8 mouse cellular contexts compared by ENCODE assay signal in the genomic region with DNA sequence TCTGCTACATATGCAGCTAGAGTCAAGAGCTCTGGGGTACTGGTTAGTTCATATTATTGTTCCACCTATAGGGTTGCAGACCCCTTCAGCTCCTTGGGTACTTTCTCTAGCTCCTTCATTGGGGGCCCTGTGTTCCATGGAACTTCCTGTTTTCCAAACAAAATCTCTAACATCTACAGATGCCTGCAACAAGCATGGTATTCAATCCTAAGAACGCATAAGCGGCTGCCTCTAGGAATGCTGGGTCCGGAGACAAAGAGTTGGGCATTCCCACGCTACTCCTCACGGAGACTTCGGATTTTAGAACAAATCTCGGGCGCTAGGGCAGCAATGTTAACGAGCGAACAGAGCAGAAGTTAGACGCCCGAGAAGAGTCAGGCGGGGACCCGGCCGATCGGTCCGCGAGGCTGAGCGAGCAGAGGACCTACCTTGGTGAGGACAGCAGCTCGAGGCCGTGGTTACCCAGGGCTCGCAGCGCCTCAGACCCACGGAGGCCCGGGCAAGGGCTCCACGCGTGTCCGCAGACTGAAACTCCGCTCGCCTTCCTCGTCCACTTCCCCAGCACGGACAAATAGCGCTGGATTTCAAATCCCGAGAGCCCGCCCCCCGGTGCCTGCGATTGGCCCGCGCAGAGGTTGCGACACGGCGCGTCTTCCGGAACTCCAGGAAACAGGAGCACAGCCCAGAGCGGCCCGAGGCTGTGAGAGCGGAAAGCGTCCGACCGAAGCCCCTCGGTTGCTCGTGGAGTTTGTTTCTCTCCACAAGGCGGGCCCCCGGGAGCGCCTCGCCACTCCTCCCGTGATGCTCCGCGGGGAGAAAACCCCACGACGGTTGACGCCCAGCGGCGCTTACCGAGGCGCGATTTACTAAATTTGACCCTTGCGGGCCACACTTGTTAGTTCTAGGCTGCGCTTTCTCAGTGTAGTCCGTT. TPM values are rescaled to one million over a fixed set of nuclear protein-coding genes. Genes with fewer than 3 reads are reported as not detected.
A peak's percentile ranks its signal among the peaks of the same experiment; 100 is the strongest.
DNase-seq lines count a peak whose midpoint lies in the region; ATAC-seq and TF ChIP-seq lines count a peak whose summit lies in the region.

A gene (minus strand): TSS at position 584 of the 931 bp plus-strand sequence.

- H3K27me3 ChIP-seq in forebrain, embryonic 10.5 days (ENCODE audit: poor library complexity, severe bottlenecking) = no peaks in the 10 kb centered on the region
- no peaks in the 10 kb centered on the region for H3K27me3 ChIP-seq in heart, embryonic 15.5 days
- no peaks in the 10 kb centered on the region for H3K27me3 ChIP-seq in liver, embryonic 14.5 days (ENCODE audit: control insufficient read depth, insufficient read depth, low read length)
- no peaks in the 10 kb centered on the region for H3K27me3 ChIP-seq in neural tube, embryonic 11.5 days (ENCODE audit: control insufficient read depth, insufficient read depth, low read length)
- H3K27me3 ChIP-seq in stomach, postnatal 0 days (ENCODE audit: control insufficient read depth, insufficient read depth, low read length) = no peaks in the 10 kb centered on the region

- no peak for TF ChIP-seq CTCF in liver, embryonic 14.5 days (IDR thresholded peaks at IDR 0.05; ENCODE audit: low read depth)
- 0 out of 2 replicates have a peak, but pooled peaks have one; percentile 1 for TF ChIP-seq CTCF in stomach, postnatal 0 days (IDR thresholded peaks at IDR 0.05; ENCODE audit: low read depth)

- WGBS in forebrain, embryonic 10.5 days = under 1% methylated on average over 70 of the region's 70 CpGs
- WGBS in heart, embryonic 15.5 days = under 1% methylated on average over 70 of the region's 70 CpGs
- WGBS in liver, embryonic 14.5 days (ENCODE audit: insufficient replicate concordance) = under 1% methylated on average over 70 of the region's 70 CpGs
- under 1% methylated on average over 70 of the region's 70 CpGs for WGBS in neural tube, embryonic 11.5 days
- WGBS in stomach, postnatal 0 days = under 1% methylated on average over 70 of the region's 70 CpGs

- peak within 1 kb of the TSS; percentile 65 for H3K4me2 ChIP-seq in heart, embryonic 15.5 days
- H3K4me2 ChIP-seq in liver, embryonic 14.5 days (ENCODE audit: low read depth) = peak within 1 kb of the TSS; percentile 90
- H3K4me2 ChIP-seq in neural tube, embryonic 11.5 days (ENCODE audit: low read depth) = peak within 1 kb of the TSS; percentile 55
- peak within 1 kb of the TSS; percentile 56 for H3K4me2 ChIP-seq in stomach, postnatal 0 days (replicated peaks; ENCODE audit: low read depth)

- peaks cover 20% of the 10 kb centered on the region for H3K36me3 ChIP-seq in forebrain, embryonic 10.5 days (replicated peaks)
- H3K36me3 ChIP-seq in heart, embryonic 15.5 days = no peaks in the 10 kb centered on the region
- no peaks in the 10 kb centered on the region; the same call in 1 of the 2 replicates for H3K36me3 ChIP-seq in liver, embryonic 14.5 days (replicated peaks; ENCODE audit: control insufficient read depth, insufficient read depth, low read depth)
- H3K36me3 ChIP-seq in neural tube, embryonic 11.5 days (ENCODE audit: control insufficient read depth, insufficient read depth, low read length) = no peaks in the 10 kb centered on the region
- no peaks in the 10 kb centered on the region for H3K36me3 ChIP-seq in stomach, postnatal 0 days (ENCODE audit: control insufficient read depth, insufficient read depth, low read length)

- ATAC-seq in heart, embryonic 15.5 days (replicated peaks; ENCODE audit: insufficient number of reproducible peaks, insufficient read depth, low FRiP score, low read depth) = peak; percentile 99
- peak; percentile 95 for ATAC-seq in liver, embryonic 14.5 days (ENCODE audit: insufficient read depth)
- peak; percentile 98 for ATAC-seq in neural tube, embryonic 11.5 days (ENCODE audit: insufficient read depth, low FRiP score, low TSS enrichment)
- ATAC-seq in stomach, postnatal 0 days (ENCODE audit: low FRiP score, low TSS enrichment) = peak; percentile 100

- H3K4me1 ChIP-seq in forebrain, embryonic 10.5 days = peaks cover 15% of the 10 kb centered on the region
- peaks cover 13% of the 10 kb centered on the region for H3K4me1 ChIP-seq in heart, embryonic 15.5 days (replicated peaks)
- peaks cover 8 to 12% of the 10 kb centered on the region in 2 experiments for H3K4me1 ChIP-seq in liver, embryonic 14.5 days (replicated peaks; ENCODE audit: control insufficient read depth in 2 of 2, insufficient read depth in 2 of 2, low read length in 1 of 2)
- no peaks in the 10 kb centered on the region for H3K4me1 ChIP-seq in neural tube, embryonic 11.5 days (ENCODE audit: control insufficient read depth, insufficient read depth, low read length)
- no peaks in the 10 kb centered on the region for H3K4me1 ChIP-seq in stomach, postnatal 0 days (replicated peaks; ENCODE audit: control insufficient read depth, insufficient read depth)

- peak within 1 kb of the TSS; percentile 88 for H3K4me3 ChIP-seq in forebrain, embryonic 10.5 days
- H3K4me3 ChIP-seq in heart, embryonic 15.5 days = peak within 1 kb of the TSS; percentile 76
- H3K4me3 ChIP-seq in liver, embryonic 14.5 days (ENCODE audit: insufficient read depth in 1 of 2, low read depth in 2 of 2, low read length in 2 of 2) = peak within 1 kb of the TSS; percentile 98
- peak within 1 kb of the TSS; percentile 81 for H3K4me3 ChIP-seq in neural tube, embryonic 11.5 days (ENCODE audit: low read depth, low read length)
- H3K4me3 ChIP-seq in stomach, postnatal 0 days (ENCODE audit: low read depth, low read length) = peak within 1 kb of the TSS; percentile 70

- H3K9me3 ChIP-seq in forebrain, embryonic 10.5 days = peaks cover 13% of the 10 kb centered on the region
- H3K9me3 ChIP-seq in heart, embryonic 15.5 days (replicated peaks) = no peaks in the 10 kb centered on the region
- H3K9me3 ChIP-seq in liver, embryonic 14.5 days (ENCODE audit: control insufficient read depth, low read length) = no peaks in the 10 kb centered on the region
- no peaks in the 10 kb centered on the region for H3K9me3 ChIP-seq in neural tube, embryonic 11.5 days (ENCODE audit: control insufficient read depth, low read length)
- H3K9me3 ChIP-seq in stomach, postnatal 0 days (ENCODE audit: control insufficient read depth, low read length) = no peaks in the 10 kb centered on the region

- no peak; the same call in 1 of the 2 replicates for TF ChIP-seq EP300 in liver, embryonic 14.5 days (IDR thresholded peaks at IDR 0.05; ENCODE audit: low read depth)
- TF ChIP-seq EP300 in stomach, postnatal 0 days (optimal IDR thresholded peaks at IDR 0.05) = peak; percentile 24

- DNase-seq in CD8-positive naive resting alpha-beta T cell, adult 2 months (ENCODE audit: low read depth in 2 of 2, low spot score in 2 of 2) = peak; percentile 96
- DNase-seq in c-Kit-positive CD71-negative TER-119-negative erythroid progenitor cells, embryonic 14.5 days (ENCODE audit: low read depth) = peak; percentile 91
- peak; percentile 94 for DNase-seq in forebrain, embryonic 10.5 days (ENCODE audit: extremely low spot score, low spot score)
- DNase-seq in kidney, postnatal 25 days = peak; percentile 94 to 97
- DNase-seq in liver, embryonic 14.5 days (ENCODE audit: low read depth in 3 of 3, low spot score in 3 of 3) = peak; percentile 92 to 93 (median 92)
- peak; percentile 97 for DNase-seq in neural tube, embryonic 11.5 days (ENCODE audit: low spot score)
- peak; percentile 97 for DNase-seq in stomach, postnatal 0 days (ENCODE audit: low spot score)

- peak within 1 kb of the TSS; percentile 81 for H3K9ac ChIP-seq in heart, embryonic 15.5 days
- peak within 1 kb of the TSS; percentile 87 for H3K9ac ChIP-seq in liver, embryonic 14.5 days (replicated peaks)
- peak within 1 kb of the TSS; percentile 82 for H3K9ac ChIP-seq in neural tube, embryonic 11.5 days (ENCODE audit: low read length)
- peak within 1 kb of the TSS; percentile 74 for H3K9ac ChIP-seq in stomach, postnatal 0 days (ENCODE audit: low read length)

- H3K27ac ChIP-seq in forebrain, embryonic 10.5 days = peak within 1 kb of the TSS; percentile 96
- peak within 1 kb of the TSS; percentile 94 for H3K27ac ChIP-seq in heart, embryonic 15.5 days
- peak within 1 kb of the TSS; percentile 93 for H3K27ac ChIP-seq in liver, embryonic 14.5 days
- H3K27ac ChIP-seq in neural tube, embryonic 11.5 days (ENCODE audit: low read depth, low read length) = peak within 1 kb of the TSS; percentile 88
- peak within 1 kb of the TSS; percentile 96 for H3K27ac ChIP-seq in stomach, postnatal 0 days (replicated peaks)

RNA-seq across cellular contexts. Expression of the gene that starts here (rescaled TPM):
- polyA plus RNA-seq in forebrain, embryonic 10.5 days (2016; fragmentation: Nextera tagmentation; extraction: Ambion mirVana) = 89.2 and 91.5 TPM in 2 replicates
- polyA plus RNA-seq in heart, embryonic 15.5 days (2015; fragmentation: Nextera tagmentation; extraction: Ambion mirVana) = 29.2 and 35.0 TPM in 2 replicates
- 8.2 and 14.7 TPM in 2 replicates for polyA plus RNA-seq in liver, embryonic 14.5 days (2012; rRNA removed)
- polyA plus RNA-seq in liver, embryonic 14.5 days (2014; fragmentation: Nextera tagmentation; extraction: Ambion mirVana) = 36.4 and 36.7 TPM in 2 replicates
- 58.8 and 61.6 TPM in 2 replicates for polyA plus RNA-seq in neural tube, embryonic 11.5 days (2014; fragmentation: Nextera tagmentation; extraction: Ambion mirVana)
- 10.0 and 12.6 TPM in 2 replicates for polyA plus RNA-seq in stomach, postnatal 0 days (2015; fragmentation: Nextera tagmentation; extraction: Ambion mirVana)

Comparison
In these comparisons a context has a peak if more than half of its experiments do, and no peak if none do; other contexts are left out.
1. Peak in every context shown above with its lines: DNase-seq, ATAC-seq, H3K4me3 ChIP-seq and H3K27ac ChIP-seq.